Mouse (Mus musculus) lung, adult 18-20 months (tissue): Measurements from ENCODE around the gene Ddi2.

ENCODE experiments used
- DNase-seq, 2 experiments: peaks; one replicate each; pipeline ENCODE4 v3.0.0; 2022; ENCODE audit warnings: mixed read lengths in 2 of 2

The Ddi2 gene

DNA sequence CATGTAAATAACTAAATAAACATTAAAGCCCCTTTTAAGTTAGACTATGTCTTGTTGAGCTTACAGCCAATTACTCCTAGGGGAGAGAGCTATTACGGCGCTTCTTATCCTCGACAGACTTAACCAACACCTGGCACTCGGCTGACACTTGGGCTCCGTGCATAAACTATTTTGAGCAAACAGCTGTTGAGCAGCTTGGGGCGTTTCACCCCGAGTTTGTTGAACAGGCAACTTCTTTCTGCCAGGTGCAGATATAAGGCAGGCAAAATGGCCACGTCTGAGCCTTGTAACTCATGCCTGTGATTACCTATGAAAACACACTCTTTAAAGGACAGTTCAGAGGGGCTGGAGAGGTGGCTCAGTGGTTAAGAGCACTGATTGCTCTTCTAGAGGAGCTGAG lies 14.8 kb upstream of the Ddi2 start:
- DNase-seq: no peak

DNA sequence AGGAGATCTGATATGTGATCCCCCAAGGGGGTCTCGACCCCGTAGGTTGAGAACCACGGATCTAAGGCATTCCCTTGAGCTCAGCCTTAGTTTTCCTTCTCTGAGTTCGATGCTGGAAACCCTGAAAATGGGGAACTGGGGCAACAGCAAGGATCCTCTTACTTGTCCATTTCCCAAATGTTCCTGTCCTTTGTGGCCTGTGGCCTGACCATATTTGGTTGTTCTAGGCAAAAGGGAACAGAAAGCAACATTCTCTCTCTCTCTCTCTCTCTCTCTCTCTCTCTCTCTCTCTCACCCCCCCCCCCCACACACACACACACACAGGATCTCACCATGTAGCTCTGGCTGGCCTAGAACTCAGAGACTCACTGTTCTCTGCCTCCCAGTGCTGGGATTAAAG lies 13.6 kb upstream of the Ddi2 start:
- DNase-seq: no peak

DNA sequence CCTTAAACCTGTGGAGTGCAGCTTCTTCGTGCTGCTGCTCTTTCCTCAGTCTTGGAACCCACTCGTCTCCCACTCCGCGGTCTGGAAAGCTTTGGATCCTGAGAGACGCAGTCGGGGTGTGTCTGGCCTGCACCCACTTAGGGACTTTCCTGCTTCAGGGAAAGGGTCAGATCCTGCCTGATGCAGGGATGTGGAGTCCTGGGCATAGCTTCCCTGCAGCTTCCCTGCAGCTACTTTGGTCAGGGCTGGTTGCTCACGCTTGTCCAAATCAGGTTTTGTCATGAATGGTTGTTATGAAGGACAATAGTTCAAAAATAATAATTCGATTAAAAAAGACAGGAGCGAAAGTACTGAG lies 12.0 kb upstream of the Ddi2 start:
- DNase-seq: no peak

DNA sequence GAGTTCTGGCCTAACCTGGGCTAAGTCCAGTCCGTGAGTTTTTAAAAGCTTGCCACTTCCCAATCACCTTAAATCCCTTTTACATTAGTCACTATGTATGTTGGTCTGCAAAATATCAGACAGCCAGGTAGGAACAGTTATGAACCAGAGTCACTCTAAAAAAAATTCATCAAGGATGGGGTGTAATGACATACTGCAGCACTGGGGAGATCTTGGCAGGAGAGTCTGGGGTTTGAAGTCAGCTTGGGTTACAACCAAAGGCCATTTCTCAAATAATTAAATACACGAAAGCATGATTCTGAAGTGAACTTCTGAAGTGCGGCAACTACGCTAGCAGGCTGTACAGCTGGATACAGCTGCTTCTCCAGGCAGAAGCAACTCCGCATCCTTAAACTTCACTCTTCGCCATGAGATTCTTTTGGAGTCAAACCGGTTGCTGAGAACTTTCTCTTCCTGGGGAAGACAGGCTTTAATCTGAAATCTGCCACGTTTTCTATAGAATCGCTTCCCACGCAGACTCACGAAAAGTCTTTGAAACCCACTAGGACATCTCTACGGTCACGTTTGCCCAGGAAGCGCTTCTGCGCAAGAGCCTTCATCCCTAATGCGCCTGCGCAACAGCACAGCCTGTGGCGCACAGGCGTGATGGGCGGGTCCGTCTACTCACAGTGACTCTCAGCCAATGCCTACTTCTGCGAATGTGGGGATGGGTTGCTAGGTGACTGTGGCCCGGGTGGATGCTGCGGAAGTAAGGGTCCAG lies 11.4 kb upstream of the Ddi2 start:
- peak; percentile 91 to 94 for DNase-seq

DNA sequence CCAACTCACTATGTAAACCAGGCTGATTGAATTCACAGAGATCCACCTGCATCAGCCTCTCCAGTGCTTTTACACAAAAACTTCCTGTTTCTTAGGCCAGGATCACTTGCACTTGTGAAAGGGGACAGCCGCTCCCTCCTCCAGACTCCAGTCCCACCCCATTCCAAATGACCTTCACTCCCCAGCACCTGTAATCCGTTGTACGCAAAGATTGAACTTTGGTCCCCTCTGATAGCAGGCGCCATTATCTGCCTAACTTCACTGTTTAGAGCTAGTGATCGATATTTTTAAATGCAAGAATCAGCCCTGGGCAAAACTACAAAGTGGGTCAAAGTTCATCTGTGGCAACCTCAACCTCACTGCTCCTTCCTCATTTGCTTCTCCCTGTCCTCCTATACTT lies 8.5 kb upstream of the Ddi2 start:
- DNase-seq: no peak

DNA sequence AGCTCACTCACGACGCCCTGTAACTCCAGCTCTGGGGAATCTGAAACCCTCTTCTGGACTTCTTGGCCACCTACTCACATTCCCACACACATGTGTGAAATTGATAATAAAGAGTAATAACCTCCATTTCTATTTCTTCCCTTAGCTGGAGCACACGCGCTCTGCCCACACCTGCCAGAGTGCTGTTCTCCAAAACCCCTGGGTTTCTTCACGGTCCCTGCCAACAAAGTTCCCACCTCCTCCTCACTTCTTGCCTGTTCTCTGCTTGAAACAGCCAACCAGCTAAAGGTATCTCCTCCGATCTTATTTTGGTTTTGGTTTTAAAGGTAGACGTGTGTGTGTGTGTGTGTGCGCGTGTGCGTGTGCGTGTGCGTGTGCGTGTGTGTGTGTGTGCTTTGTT lies 7.2 kb upstream of the Ddi2 start:
- no peak for DNase-seq

DNA sequence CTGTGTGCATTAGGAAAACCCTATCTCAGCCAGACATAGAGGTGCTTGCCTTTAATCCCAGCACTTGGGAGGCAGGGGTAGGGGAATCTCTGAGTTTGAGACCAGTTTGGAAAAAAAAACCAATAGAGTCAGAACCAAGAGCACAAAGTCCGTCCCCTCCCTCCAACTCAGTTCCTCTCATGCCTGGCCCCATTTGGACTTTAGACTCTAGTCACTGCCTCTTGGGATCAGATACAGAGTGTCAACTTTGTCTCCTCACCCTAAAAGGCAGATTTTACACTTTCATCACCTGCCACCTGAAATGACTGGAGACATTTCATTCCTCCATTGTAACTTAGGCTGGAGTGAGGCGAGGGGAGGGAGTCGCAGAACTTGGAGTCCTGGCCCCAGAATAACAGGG lies 6.0 kb upstream of the Ddi2 start:
- no peak for DNase-seq

DNA sequence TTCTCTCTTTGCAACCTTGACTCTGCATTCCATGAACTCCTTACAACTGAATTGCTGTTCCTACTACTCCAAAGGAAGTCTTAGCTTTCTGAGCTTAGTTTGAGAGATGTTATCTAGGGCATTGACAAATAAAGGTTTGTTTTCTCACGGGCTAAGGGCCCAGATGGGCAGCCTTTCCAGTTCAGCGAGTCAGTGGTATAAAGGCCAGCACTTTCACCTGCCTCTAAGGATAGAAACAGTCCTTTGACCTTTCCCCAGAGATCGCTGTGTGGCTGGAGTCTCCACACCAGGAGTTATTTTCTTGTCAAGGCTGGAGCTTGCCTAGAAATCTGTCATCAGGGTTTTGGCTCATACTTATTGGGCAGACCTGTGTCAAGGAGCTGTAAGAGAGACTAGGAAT lies 2.5 kb upstream of the Ddi2 start:
- DNase-seq: peak; percentile 53 to 54

DNA sequence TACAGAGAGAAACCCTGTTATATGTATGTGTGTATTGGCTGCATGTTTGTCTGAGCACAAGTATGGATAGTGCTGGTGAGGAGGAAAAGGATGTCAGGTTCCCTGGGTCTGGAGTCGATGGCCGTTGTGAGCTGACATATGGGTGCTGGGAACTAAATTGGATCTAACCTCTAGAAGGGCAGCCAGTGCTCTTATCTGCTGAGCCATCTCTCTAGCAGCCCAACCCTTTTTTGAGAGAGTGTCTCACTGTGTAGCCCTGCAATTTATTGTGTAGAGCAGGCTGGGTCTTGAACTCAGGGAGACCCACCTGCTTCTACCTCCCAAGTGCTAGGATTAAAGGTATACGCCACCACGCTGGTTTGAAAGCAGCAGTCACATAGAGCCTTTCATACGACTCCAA lies 2.1 kb upstream of the Ddi2 start:
- no peak for DNase-seq

DNA sequence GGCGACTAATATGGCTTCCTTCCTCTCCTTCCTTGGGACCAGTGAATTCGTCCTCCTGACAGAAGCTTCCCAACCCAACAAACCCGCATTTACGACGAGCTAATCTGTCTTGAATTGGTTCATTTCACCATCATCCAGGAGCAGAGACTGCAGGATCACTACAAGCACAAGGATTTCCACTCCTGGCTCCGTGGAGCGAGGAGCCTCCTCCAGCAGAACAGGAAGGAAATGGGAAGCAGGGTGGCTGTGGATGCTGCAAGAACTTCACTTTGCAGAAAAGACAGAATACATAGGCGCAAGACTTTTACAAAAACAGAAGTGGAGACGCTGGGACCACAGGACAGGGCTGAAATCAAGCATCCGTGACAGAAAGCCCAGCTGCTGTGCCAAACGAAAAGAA lies 1.4 kb upstream of the Ddi2 start:
- no peak for DNase-seq

DNA sequence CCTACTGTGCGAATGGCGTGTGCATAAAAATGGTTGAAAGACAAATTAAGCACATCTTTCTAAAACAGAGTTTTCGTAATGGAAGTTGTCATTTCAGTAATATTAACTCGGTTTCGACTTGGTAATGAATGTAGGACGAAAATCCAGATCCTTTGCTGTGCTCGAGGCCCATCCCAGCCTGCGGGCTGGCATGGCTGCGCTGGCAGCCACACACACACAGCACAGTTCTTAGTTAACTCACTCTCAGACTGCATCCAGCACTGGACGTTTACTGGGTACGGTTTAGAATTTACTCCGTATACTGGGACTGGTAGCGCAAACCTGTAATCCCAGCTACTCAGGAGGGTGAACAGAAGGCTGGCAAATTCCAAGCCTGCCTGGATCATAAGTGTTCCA lies 452 bp upstream of the Ddi2 start:
- no peak for DNase-seq

DNA sequence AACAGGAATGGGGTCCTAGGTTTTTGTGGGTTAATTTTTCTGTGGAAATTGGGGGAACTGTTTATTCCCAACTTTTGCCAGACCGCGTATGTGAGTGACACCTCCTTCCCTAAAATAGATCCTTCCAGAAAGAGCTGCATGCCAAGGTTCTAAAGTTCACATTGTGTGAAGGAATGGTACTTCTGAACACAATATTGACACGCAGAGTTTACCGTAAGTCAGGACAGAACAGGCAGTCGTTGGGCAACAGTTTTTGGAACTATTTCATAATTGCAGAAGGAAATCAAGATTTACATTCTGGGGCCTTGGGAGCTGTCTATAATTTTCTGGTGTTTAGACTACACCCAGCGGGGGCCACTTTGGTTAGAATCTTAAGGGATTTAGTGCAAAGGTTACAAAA lies 1.3 kb downstream of the Ddi2 start:
- DNase-seq: peak in 1 of 2 experiments; percentile 58

DNA sequence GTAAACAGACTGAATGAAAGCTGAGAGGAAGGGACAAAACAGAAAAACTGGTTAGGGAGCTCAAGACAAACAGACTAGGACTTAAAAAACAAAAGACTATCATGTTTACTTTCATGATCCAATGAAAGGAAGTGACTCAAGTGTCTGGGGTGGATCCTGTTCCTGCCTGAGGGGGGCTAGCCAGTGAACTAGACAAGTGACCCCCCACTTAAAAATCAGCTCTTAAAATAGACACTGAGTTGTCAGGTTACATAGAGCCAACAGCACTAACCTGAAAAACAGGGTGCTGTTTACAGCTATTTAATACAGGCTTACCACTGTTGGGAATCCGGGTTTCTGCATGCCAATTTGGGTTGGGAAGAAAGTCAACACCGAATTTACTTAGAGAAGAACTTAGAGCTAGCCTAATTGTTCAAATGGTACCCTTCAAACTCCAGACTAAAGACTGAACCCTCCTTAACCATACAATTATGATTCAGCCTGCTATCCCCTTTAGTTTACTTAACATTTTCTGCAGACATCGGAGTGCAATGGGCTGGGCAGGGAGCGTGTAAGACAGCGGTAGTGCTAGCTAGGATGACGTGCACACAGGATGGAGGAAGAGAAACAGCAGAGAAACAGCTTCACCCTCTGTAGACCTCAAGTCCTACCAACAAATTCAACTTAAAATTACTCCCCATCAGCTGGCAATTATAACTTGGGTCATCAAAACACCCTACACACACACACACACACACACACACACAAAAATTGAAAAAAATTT lies 2.3 kb downstream of the Ddi2 start:
- no peak for DNase-seq

DNA sequence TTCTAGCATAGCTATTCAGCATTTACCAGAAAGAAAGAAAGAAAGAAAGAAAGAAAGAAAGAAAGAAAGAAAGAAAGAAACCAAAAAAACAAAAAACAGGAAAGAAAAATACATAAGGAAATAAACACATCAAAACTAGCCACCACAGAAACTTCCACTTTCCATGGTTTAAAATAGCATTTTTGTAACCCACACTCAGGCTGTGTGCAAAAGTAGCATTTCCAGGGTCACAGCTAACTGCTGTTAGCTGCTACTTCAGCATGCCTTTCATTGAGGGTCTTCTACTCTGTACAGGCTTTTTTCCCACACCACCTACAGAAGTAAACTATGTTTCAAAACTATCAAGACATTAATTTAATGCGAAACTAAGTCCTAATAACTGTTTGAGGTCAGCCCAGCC lies 3.9 kb downstream of the Ddi2 start:
- no peak for DNase-seq

DNA sequence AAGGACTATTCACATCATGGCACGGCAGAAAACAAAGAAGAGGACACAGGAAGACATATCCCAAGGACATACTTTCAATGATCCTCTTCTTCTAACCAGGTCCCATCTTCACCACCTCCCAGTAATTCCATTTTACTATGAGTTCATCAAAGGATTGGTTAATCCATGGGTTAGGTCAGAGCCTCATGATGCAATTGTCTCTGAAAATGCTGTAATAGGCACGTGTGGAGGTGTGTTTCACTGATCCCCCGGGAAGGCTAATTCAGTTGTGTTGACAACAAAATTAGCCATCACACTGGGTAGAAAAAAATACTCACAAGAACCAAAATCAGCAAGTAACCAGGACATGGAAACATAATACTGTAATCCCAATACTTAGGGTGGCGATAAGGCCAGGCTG lies 5.6 kb downstream of the Ddi2 start:
- DNase-seq: no peak

DNA sequence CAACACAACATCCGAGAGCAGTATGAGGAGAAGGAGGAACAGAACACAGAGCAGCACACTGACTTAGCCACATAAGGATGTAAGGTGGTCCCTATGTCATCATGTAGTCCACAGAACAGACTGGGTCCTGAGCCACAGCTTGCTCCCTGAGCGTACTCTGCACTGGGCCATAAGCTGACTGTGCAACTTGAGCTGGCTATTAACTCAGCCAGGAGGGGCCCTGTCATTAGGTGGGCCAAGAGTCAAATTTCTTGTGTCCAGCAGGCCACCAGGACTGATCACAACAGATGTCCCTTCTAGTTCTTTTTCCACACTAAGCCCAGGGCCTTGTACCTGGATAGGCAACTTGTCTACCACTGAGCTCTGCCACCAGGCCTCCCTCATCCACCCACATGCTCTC lies 8.2 kb downstream of the Ddi2 start:
- DNase-seq: no peak

DNA sequence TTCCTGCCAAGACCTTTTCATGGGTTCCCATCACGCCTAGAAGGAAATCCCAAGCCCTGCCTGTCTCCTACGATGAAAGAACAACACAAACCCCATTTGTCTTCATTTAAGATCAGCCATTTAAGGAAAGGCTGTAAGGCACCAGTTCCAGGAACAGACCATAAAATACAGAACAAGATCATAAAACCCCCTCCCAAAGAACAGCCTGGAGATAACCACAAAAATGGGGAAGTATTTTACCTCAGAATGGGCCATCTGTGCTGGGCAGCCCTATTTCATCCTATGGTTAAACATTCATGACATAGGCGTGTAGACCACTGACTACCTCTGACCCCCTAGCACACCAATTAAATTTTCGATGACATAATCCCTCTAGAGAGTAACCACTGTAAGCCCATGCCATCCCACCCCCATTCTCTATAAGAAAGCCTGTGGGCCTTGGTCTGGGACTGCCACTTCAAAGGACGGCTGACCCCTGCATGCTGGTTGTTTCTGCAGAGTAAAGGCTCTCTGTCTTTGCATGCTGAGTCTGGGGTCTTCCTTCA lies 9.5 kb downstream of the Ddi2 start:
- no peak for DNase-seq

DNA sequence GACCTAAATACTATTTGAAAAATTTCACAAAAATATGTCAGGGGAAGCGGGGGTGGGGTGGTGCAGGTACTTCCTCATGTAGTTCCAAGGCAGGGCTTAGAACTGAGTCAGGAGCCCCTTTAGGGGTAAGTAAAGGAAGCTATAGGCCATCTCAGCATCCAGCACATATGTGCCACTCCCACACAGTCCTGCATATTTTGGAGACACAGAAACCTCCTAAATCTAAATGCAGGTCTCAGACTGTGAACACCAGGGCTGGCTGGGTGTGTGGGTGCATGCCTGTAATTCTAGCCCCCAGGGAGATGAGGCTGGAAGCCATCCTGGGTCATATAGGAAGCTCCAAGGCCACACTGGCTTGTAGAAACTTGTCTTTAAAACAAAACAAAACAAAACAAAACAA lies 12.0 kb downstream of the Ddi2 start:
- no peak for DNase-seq

DNA sequence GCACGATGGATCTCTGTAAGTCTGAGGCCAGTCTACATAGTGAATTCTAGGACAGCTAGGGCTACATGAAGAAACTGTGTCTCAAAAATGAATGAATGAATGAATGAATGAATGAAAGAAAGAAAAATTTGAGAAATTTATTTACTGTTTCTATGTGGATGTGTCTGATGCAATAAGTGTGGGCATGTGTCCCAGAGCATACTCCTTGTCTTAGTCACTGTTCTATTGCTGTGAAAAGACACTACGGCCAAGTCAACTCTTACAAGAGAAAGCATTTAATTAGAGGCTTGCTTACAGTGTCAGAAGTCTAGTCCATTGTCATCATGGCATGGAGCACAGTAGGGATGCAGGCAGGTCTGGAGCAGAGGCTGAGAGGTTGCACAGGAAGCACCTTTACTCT lies 14.2 kb downstream of the Ddi2 start:
- DNase-seq: no peak

DNA sequence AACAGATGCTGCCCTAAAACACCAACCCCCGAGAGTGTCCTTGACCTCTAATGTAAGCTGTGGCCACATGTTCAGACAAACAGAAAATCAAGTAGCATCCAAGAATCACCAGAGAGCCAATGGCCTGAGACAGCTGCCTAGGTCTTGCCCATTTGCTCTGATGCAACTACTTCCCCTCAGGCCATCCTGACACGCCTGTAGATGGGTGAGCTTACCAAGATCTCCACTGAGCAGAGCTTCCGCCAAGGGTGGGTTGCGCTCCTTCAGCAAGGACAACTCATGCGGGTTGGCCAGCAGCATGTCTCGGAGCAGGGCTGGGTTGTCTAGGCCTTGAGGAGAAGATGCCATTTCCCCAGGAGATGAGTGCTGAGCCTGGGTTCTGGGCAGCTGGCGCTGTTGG lies 15.2 kb downstream of the Ddi2 start:
- no peak for DNase-seq

DNA sequence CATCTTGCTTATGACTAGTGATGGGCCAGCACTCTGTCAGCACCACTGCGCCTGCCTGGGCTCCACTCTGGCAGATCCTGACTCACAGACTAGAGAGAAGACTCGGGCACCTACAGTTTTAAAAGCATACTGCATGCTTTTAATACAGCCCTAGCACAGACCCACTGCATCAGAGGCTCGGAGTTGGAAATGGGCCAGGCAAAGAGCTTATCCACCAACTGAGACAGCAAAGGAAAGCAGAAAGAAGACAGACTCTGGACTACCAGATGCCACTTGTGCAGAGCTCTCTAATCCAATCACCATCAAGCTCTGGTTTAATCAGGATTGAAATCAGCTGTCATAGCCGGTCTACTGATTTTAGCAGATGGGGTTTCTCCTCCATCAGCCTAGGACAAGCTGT lies 17.9 kb downstream of the Ddi2 start:
- no peak for DNase-seq

DNA sequence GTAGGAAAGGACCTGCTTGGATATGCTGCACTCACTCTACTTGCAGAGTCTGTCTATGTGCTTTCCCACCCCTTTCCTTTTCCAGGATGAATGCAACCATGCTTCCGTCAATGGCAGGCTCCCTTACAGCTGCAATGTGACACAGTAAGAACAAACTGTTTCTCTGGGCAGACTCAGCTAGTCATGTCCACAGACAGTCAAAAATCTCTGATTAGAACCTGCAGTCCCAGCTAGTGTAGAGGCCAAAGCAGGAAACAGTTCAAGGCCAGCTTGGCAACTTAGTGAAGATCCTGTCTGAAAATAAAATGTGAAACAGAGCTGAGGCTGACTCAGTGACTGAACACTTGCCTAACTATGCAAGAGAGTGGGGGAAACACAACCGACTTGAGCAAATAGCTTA lies 18.6 kb downstream of the Ddi2 start:
- no peak for DNase-seq

DNA sequence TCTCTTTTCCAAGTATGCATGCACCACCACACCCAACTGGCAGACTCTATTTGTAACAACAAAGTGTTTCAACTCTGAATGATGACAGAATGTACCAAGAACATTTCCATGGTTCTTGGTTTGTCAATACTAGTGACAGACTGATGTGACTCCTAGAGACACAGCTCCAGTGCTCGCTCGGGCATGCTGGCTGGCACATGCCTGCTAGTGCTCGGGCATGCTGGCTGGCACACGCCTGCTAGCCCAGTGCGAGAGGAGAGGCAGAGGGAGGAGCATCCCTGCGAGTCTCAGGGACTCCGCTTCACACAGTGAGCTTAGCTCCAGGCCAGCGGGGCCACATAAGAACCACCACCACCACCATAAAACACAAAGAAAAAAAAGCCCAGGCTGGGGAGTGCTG lies 28.5 kb downstream of the Ddi2 start:
- DNase-seq: no peak

DNA sequence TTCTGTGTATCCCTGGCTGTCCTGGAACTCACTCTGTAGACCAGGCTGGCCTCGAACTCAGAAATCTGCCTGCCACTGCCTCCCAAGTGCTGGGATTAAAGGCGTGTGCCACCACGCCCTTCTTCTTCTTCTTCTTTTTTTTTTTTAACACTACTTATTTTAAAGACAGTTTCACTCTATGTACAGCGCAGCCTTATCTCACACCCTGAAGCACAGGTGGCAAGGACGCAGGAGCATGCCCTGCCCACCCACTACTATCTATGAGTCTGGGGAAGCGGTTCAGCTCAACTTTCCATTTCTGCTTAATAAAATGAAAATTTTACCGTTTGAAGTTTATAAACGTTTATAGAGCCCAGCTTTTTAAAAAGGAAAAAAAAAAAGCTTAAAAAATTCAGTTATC lies 34.7 kb downstream of the Ddi2 start:
- no peak for DNase-seq

DNA sequence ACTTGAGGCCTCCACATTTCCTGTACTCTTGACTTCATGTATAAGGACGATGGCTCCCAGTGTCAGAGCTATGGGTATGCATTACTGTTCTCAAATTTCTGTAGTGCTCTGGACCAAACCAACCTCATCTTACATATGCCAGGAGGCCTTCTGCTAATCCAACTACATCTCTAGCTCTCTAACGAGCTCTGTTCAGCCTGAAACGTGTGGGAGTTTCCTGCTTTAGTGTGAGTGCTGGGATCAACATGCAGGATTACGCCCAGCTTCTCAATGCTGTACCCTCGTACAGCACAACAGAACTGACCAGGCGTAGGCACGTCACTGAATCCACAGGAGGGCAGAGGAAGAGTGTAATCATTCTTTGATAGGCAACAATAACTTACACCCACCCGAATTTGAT lies 36.7 kb downstream of the Ddi2 start:
- no peak for DNase-seq
